Mouse (Mus musculus): ENCODE measurements around the gene Gm34653. TPM values are rescaled to one million over a fixed set of nuclear protein-coding genes. Genes with fewer than 3 reads are reported as not detected.

The Gm34653 gene
- total and polyA plus RNA-seq, 2 experiments from 2014 or later: 0.15 to 0.24 TPM

- WGBS: 74% methylated on average over 2 of the region's 2 CpGs
- DNase-seq (no peak), ATAC-seq (no peak)
- H3K27me3 ChIP-seq (ENCODE audit: insufficient read depth, low read length): no peaks in the 10 kb centered on the region
- no peaks in the 10 kb centered on the region for H3K9me3 ChIP-seq (ENCODE audit: low read length)
- H3K4me2 ChIP-seq (ENCODE audit: low read depth): no peak overlapping the region
- no peaks in the 10 kb centered on the region for H3K36me3 ChIP-seq (ENCODE audit: insufficient read depth)
- no peak overlapping the region for H3K4me3 ChIP-seq (ENCODE audit: low read depth, low read length)
- H3K9ac ChIP-seq: no peak overlapping the region
- no peaks in the 10 kb centered on the region for H3K4me1 ChIP-seq (ENCODE audit: insufficient read depth)
- H3K27ac ChIP-seq (ENCODE audit: low read depth, low read length): no peak overlapping the region
- TF ChIP-seq CTCF (IDR thresholded peaks at IDR 0.05; ENCODE audit: low read depth): no peak
Observed at GRCm38 (mm10) chr2:34884186-34884585, 51.4 kb downstream of the Gm34653 start.

Other genes starting within 250 kb of the Gm34653 start
- 106 and 108 TPM in 2 replicates for gene Gapvd1, start 77.8 kb upstream of the Gm34653 start, total RNA-seq (2014; rRNA removed)
- 59.4 and 94.1 TPM in 2 replicates for gene Gapvd1, start 77.8 kb upstream of the Gm34653 start, polyA plus RNA-seq (2015; fragmentation: Nextera tagmentation; extraction: Ambion mirVana)
- 243 and 295 TPM in 2 replicates for gene Hspa5, start 61.0 kb upstream of the Gm34653 start, total RNA-seq (2014; rRNA removed)
- gene Hspa5, start 61.0 kb upstream of the Gm34653 start, polyA plus RNA-seq (2015; fragmentation: Nextera tagmentation; extraction: Ambion mirVana): 292 and 294 TPM in 2 replicates
- 15.6 and 19.4 TPM in 2 replicates for gene Rabepk, start 33.1 kb upstream of the Gm34653 start, total RNA-seq (2014; rRNA removed)
- 26.1 and 27.3 TPM in 2 replicates for gene Rabepk, start 33.1 kb upstream of the Gm34653 start, polyA plus RNA-seq (2015; fragmentation: Nextera tagmentation; extraction: Ambion mirVana)
- 130 and 140 TPM in 2 replicates for gene Fbxw2, start 6.7 kb upstream of the Gm34653 start, total RNA-seq (2014; rRNA removed)
- gene Fbxw2, start 6.7 kb upstream of the Gm34653 start, polyA plus RNA-seq (2015; fragmentation: Nextera tagmentation; extraction: Ambion mirVana): 111 and 120 TPM in 2 replicates
- 0.38 and 0.43 TPM in 2 replicates for gene Cutal, start 41.4 kb downstream of the Gm34653 start, total RNA-seq (2014; rRNA removed)
- gene Cutal, start 41.4 kb downstream of the Gm34653 start, polyA plus RNA-seq (2015; fragmentation: Nextera tagmentation; extraction: Ambion mirVana): 0.29 and 0.39 TPM in 2 replicates
- 40.5 and 43.3 TPM in 2 replicates for gene Psmd5, start 42.0 kb downstream of the Gm34653 start, total RNA-seq (2014; rRNA removed)
- gene Psmd5, start 42.0 kb downstream of the Gm34653 start, polyA plus RNA-seq (2015; fragmentation: Nextera tagmentation; extraction: Ambion mirVana): 84.6 and 85.2 TPM in 2 replicates
- 1.5 and 2.5 TPM in 2 replicates for gene Phf19, start 81.0 kb downstream of the Gm34653 start, total RNA-seq (2014; rRNA removed)
- 1.5 and 2.4 TPM in 2 replicates for gene Phf19, start 81.0 kb downstream of the Gm34653 start, polyA plus RNA-seq (2015; fragmentation: Nextera tagmentation; extraction: Ambion mirVana)
- gene Traf1, start 128.8 kb downstream of the Gm34653 start, total RNA-seq (2014; rRNA removed): 0.86 and 2.2 TPM in 2 replicates
- gene Traf1, start 128.8 kb downstream of the Gm34653 start, polyA plus RNA-seq (2015; fragmentation: Nextera tagmentation; extraction: Ambion mirVana): 1.9 and 2.7 TPM in 2 replicates
- gene Hc, start 228.4 kb downstream of the Gm34653 start, total RNA-seq (2014; rRNA removed): 0.46 and 1.1 TPM in 2 replicates
- 0.28 and 1.3 TPM in 2 replicates for gene Hc, start 228.4 kb downstream of the Gm34653 start, polyA plus RNA-seq (2015; fragmentation: Nextera tagmentation; extraction: Ambion mirVana)